Mouse (Mus musculus) heart, adult 2 months (tissue): Measurements from ENCODE around the gene Rasa2.

Experiments used
- CTCF ChIP-seq: fragments of 200-600 bp; IDR thresholded peaks from 2 replicates; pipeline ENCODE4 v1.8.1; 2022; ENCODE audit warnings: antibody characterized with exemption, mild to moderate bottlenecking, moderate library complexity
- POLR2A ChIP-seq: fragments of 200-500 bp; IDR thresholded peaks from 2 replicates; pipeline ENCODE4 v1.6.1; 2011; ENCODE audit warnings: mild to moderate bottlenecking, low read depth, low read length, control low read depth; ENCODE audit not compliant: insufficient read depth

DNA sequence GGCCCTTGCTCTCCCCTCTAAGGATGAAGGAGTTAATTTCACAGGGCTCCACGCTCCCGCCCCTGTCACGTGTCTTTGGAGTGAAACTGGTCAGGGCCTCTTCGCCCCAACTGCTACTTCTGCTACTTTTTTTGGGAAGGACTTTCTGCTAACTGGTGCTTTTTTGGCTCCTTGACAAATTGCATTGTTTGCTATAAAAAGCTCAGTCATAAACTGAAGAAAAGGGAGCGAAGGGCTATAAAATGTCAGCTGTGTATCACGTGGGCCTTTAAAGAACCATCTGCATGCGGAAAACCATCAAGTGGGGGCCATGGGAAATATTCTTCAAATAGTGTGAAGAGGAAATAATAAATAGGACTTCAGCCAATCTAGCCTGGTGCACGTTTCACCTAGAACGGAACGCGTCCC, 100.7 kb downstream of the Rasa2 start:
- TF ChIP-seq CTCF (no peak), POLR2A (no peak)
